Mouse (Mus musculus): ENCODE data around the gene Adap1. TPM values are rescaled to one million over a fixed set of nuclear protein-coding genes. Genes with fewer than 3 reads are reported as not detected.

Adap1 gene
- polyA plus RNA-seq, 1 experiment from 2014 or later, result 7.7 TPM

DNA sequence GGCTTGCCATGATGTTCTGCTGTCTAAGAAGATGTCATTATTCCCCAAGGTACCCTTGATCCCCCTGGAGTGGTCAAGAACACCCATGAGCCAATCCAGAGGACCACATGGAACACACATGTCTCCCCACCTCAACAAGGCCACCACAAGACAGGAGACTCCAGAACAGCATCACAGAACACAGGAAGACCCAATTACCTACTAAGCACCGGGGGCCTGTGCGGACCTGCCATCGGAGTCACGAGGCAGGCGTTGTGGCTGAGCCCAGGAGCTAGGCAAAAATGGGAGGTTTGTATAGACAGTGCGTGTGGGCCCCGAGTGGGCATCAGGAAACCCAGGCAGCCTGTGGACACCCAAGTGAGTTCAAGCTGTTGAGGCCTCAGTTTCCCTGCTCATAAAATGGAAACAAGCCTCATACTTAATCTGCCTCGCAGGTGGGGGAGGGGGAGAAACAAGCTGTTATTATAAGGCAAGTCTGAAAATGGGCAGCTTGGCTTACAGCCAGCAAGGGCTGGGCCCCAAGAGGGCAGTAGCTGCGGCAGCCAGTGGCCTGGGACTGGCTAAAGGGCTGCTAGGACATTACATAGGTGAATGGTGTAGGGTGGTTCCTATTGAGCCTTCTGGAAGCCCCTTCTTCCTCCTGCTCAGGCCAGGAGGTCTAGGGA is 2.0 kb downstream of the Adap1 start:
- Histone ChIP-seq H3K36me3 (ENCODE audit: control insufficient read depth, insufficient read depth, low read length) (no peaks in the 10 kb centered on the region), H3K4me3 (ENCODE audit: low read depth, low read length) (no peak overlapping the region), H3K9me3 (ENCODE audit: control insufficient read depth, low read length) (no peaks in the 10 kb centered on the region), H3K4me1 (replicated peaks; ENCODE audit: control insufficient read depth, insufficient read depth, low read length) (0 out of 2 replicates have a peak, but pooled peaks cover 10% of the 10 kb centered on the region), H3K4me2 (ENCODE audit: low read length) (no peak overlapping the region), H3K27ac (ENCODE audit: low read depth) (no peak overlapping the region), H3K9ac (ENCODE audit: low read length) (no peak overlapping the region), H3K27me3 (replicated peaks; ENCODE audit: control insufficient read depth, insufficient read depth, low read length) (peaks cover 30% of the 10 kb centered on the region)
- WGBS, result 79% methylated on average over 9 of the region's 9 CpGs
- no peak for DNase-seq (ENCODE audit: low spot score)
- ATAC-seq (replicated peaks; ENCODE audit: low FRiP score, low TSS enrichment, low read depth), result no peak

DNA sequence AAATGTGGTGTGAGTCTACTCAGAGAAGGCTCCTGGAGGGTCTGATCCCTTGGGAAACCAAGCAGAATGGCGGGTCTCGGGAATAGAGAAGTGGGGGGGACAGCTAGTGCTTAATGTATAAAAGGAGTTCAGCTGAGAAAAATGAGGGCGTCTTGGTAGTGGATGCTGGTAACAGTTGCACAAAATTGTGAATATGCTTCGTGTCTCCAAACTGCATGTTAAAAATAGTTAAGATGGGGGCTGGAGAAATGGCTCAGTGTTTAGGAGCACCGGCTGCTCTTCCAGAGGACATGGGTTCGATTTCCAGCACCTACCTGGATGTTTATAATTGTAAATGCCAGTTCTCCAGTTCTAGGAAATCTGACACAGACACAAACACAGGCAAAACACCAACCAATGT is 4.1 kb downstream of the Adap1 start:
- Histone ChIP-seq H3K27me3 (replicated peaks; ENCODE audit: control insufficient read depth, insufficient read depth, low read length) (peaks cover 24% of the 10 kb centered on the region), H3K9ac (ENCODE audit: low read length) (no peak overlapping the region), H3K9me3 (ENCODE audit: control insufficient read depth, low read length) (no peaks in the 10 kb centered on the region), H3K4me3 (ENCODE audit: low read depth, low read length) (no peak overlapping the region), H3K36me3 (ENCODE audit: control insufficient read depth, insufficient read depth, low read length) (no peaks in the 10 kb centered on the region), H3K4me2 (ENCODE audit: low read length) (no peak overlapping the region), H3K4me1 (replicated peaks; ENCODE audit: control insufficient read depth, insufficient read depth, low read length) (0 out of 2 replicates have a peak, but pooled peaks cover 10% of the 10 kb centered on the region), H3K27ac (ENCODE audit: low read depth) (no peak overlapping the region)
- WGBS, result 81% methylated on average over 6 of the region's 6 CpGs
- no peak for DNase-seq (ENCODE audit: low spot score)
- ATAC-seq (replicated peaks; ENCODE audit: low FRiP score, low TSS enrichment, low read depth), result no peak

DNA sequence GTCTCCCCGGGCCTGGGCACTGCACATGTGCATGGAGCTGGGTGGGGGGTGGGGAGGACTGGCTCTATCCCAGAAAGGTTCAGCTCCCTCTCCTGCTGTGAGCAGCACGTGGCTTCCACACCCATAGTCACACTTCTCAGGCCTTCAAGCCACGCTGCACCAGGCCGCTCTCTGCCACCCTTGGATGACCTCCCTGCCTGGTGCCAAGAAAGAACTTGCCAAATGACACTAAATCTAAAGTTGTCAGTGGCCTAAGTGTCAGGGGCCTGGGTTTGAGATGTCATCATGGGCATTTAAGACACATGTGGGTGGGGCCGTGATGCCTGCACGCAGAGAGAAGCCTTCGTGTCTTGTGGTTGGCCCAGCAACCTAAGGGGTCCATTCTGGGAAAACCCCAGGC is 5.0 kb downstream of the Adap1 start:
- 82% methylated on average over 7 of the region's 7 CpGs for WGBS

DNA sequence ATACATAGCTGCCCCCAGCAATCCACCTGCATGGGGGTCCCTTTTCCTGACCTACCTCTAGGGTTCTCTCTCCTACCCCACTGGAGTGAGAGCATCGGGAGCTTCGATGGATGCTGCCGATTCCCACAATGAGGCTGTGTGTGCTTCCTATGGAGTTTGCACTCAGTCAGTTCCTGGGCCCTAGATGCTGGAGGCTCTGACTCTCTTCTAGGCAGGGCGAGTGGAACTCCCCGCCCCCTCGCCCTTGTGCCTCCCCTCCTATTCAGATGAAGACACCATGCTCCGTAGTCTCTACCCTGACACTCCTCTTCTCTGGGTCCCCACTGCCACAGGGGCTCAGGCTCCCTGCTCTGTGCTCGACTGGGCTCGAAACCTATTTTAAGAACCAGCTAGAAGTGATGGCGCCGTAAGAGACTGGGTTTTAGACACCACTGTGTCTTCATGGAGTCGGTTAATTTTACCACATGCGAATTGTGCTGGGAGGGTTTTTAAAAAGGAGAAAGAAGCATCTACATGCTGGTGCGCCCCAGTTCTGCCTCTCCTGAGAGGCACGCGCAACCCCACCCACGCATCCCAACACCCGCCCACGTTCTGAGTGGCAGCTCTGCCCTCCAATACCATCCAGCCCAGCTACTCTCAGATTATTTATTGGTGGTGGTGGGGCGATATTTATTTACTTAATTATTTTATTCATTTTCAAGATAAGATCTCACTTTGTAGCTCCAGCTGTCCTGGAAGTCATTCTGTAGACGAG is 7.5 kb downstream of the Adap1 start:
- Histone ChIP-seq H3K4me2 (ENCODE audit: low read length) (no peak overlapping the region), H3K27me3 (replicated peaks; ENCODE audit: control insufficient read depth, insufficient read depth, low read length) (no peaks in the 10 kb centered on the region), H3K4me3 (ENCODE audit: low read depth, low read length) (no peak overlapping the region), H3K36me3 (ENCODE audit: control insufficient read depth, insufficient read depth, low read length) (no peaks in the 10 kb centered on the region), H3K27ac (ENCODE audit: low read depth) (peak overlapping the region; percentile 1; the same call in 1 of the 2 replicates), H3K9me3 (ENCODE audit: control insufficient read depth, low read length) (no peaks in the 10 kb centered on the region), H3K4me1 (replicated peaks; ENCODE audit: control insufficient read depth, insufficient read depth, low read length) (no peaks in the 10 kb centered on the region), H3K9ac (ENCODE audit: low read length) (no peak overlapping the region)
- 66% methylated on average over 21 of the region's 21 CpGs for WGBS
- no peak for DNase-seq (ENCODE audit: low spot score)
- ATAC-seq (replicated peaks; ENCODE audit: low FRiP score, low TSS enrichment, low read depth), result 0 out of 2 replicates have a peak, but pooled peaks have one; percentile 17

More for the DNA sequence above, 5.0 kb downstream of the Adap1 start:
- Histone ChIP-seq H3K9me3 (ENCODE audit: control insufficient read depth, low read length) (no peaks in the 10 kb centered on the region), H3K27me3 (replicated peaks; ENCODE audit: control insufficient read depth, insufficient read depth, low read length) (peaks cover 15% of the 10 kb centered on the region), H3K9ac (ENCODE audit: low read length) (no peak overlapping the region), H3K4me2 (ENCODE audit: low read length) (no peak overlapping the region), H3K36me3 (ENCODE audit: control insufficient read depth, insufficient read depth, low read length) (no peaks in the 10 kb centered on the region), H3K4me1 (replicated peaks; ENCODE audit: control insufficient read depth, insufficient read depth, low read length) (0 out of 2 replicates have a peak, but pooled peaks cover 7% of the 10 kb centered on the region), H3K27ac (ENCODE audit: low read depth) (no peak overlapping the region), H3K4me3 (ENCODE audit: low read depth, low read length) (no peak overlapping the region)
- DNase-seq (ENCODE audit: low spot score) (no peak), ATAC-seq (replicated peaks; ENCODE audit: low FRiP score, low TSS enrichment, low read depth) (no peak)

DNA sequence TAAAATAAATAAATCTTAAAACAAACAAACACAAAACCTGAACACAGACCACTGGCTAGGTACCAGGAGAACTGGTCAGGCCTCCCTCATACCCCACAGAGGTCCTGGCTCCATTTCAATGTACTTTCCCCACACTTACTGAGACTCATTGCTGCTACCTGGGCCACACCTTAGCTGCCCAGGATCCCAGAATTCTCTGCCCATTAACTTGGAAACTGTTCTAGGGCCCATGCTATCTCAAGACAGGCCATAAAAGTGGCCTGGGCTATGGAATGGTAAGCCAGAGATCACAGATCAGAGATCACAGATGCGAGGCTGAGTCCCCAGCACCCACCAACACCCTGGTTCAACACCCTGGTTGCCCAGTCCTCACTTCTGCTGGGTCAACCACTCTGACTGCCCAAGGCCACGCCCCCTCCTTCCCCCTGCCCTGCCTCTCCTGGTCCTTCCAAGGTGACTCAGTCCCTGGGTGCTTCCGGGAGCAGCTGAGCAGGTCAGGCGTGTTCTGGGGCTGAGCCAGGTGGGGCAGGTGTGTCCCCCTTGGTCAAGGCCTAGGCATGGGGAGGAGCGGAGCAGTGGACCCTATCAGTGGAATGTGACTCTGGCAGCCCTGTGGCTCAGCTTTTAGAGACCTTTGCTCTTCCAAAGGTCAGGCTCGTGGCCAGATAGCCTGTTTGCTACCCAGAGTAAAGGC is 8.3 kb downstream of the Adap1 start:
- 68% methylated on average over 6 of the region's 6 CpGs for WGBS
- Histone ChIP-seq H3K4me3 (ENCODE audit: low read depth, low read length) (no peak overlapping the region), H3K9me3 (ENCODE audit: control insufficient read depth, low read length) (no peaks in the 10 kb centered on the region), H3K36me3 (ENCODE audit: control insufficient read depth, insufficient read depth, low read length) (no peaks in the 10 kb centered on the region), H3K27ac (ENCODE audit: low read depth) (peak overlapping the region; percentile 1; the same call in 1 of the 2 replicates), H3K9ac (ENCODE audit: low read length) (no peak overlapping the region), H3K27me3 (replicated peaks; ENCODE audit: control insufficient read depth, insufficient read depth, low read length) (no peaks in the 10 kb centered on the region), H3K4me1 (replicated peaks; ENCODE audit: control insufficient read depth, insufficient read depth, low read length) (no peaks in the 10 kb centered on the region), H3K4me2 (ENCODE audit: low read length) (no peak overlapping the region)
- DNase-seq (ENCODE audit: low spot score) (peak; percentile 73), ATAC-seq (replicated peaks; ENCODE audit: low FRiP score, low TSS enrichment, low read depth) (peak; percentile 84)

DNA sequence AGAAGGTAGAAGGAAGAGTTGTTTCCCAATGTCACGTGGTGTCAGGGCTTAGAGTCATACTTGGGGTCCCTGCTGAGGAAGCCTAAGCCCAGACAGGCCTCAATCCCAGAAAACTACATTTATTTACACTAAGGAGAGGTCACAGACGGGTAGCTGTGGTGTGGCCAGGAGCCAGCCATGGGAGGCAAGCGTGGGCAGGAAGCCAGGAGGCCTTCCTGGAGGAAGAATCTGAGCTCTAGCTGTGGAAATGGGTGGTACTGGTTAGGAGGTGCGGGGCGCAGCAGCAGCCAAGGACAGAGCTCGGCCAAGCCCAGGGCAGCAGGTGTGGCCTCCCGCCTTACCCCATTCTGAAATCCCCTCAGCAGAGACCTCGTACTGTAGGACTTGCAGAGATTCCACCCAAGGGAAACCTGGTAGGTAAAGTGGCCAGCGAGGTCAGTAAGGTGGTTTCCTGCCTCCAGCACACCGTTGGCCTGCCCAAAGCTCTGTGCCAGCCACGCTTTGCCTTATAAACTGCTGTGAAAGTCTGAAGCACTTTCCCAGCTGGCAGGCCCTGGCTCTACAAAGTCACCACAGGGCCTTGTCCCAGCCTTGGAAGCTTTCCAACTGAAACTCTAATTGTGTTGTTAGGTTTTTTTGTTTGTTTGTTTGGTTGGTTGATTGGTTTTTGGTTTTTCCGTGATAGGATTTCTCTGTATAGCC is 10.3 kb downstream of the Adap1 start:
- Histone ChIP-seq H3K9ac (ENCODE audit: low read length) (no peak overlapping the region), H3K27me3 (replicated peaks; ENCODE audit: control insufficient read depth, insufficient read depth, low read length) (no peaks in the 10 kb centered on the region), H3K4me2 (ENCODE audit: low read length) (no peak overlapping the region), H3K4me3 (ENCODE audit: low read depth, low read length) (no peak overlapping the region), H3K9me3 (ENCODE audit: control insufficient read depth, low read length) (no peaks in the 10 kb centered on the region), H3K36me3 (ENCODE audit: control insufficient read depth, insufficient read depth, low read length) (no peaks in the 10 kb centered on the region), H3K27ac (ENCODE audit: low read depth) (no peak overlapping the region), H3K4me1 (replicated peaks; ENCODE audit: control insufficient read depth, insufficient read depth, low read length) (no peaks in the 10 kb centered on the region)
- ATAC-seq (replicated peaks; ENCODE audit: low FRiP score, low TSS enrichment, low read depth) (no peak), DNase-seq (ENCODE audit: low spot score) (no peak)
- WGBS, result 83% methylated on average over 12 of the region's 12 CpGs

DNA sequence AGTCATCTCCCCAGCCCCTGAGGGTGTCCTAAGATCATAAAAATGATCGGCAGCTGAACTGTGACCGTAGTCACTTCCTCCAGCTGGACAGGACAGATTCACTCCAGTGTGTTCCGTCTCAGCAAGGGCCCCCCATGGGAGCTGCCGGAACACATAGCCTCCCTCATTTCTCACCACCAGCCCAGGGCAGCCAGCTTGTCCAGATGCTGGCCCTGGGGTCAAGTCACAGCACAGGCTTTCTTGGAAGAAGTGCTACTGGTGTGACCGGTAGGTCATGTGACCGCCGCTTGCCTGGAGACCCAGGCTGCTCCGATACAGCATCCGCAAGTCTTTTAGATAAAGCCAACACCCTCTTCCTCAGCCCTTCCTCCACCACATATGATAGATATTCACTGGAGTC is 11.9 kb downstream of the Adap1 start:
- H3K36me3 ChIP-seq (ENCODE audit: control insufficient read depth, insufficient read depth, low read length), result no peaks in the 10 kb centered on the region
- no peak for DNase-seq (ENCODE audit: low spot score)
- 82% methylated on average over 9 of the region's 9 CpGs for WGBS
- H3K4me2 ChIP-seq (ENCODE audit: low read length), result no peak overlapping the region
- no peaks in the 10 kb centered on the region for H3K27me3 ChIP-seq (replicated peaks; ENCODE audit: control insufficient read depth, insufficient read depth, low read length)
- H3K9me3 ChIP-seq (ENCODE audit: control insufficient read depth, low read length), result no peaks in the 10 kb centered on the region
- H3K4me1 ChIP-seq (replicated peaks; ENCODE audit: control insufficient read depth, insufficient read depth, low read length), result no peaks in the 10 kb centered on the region
- no peak overlapping the region for H3K27ac ChIP-seq (ENCODE audit: low read depth)
- no peak for ATAC-seq (replicated peaks; ENCODE audit: low FRiP score, low TSS enrichment, low read depth)
- H3K9ac ChIP-seq (ENCODE audit: low read length), result no peak overlapping the region
- no peak overlapping the region for H3K4me3 ChIP-seq (ENCODE audit: low read depth, low read length)

DNA sequence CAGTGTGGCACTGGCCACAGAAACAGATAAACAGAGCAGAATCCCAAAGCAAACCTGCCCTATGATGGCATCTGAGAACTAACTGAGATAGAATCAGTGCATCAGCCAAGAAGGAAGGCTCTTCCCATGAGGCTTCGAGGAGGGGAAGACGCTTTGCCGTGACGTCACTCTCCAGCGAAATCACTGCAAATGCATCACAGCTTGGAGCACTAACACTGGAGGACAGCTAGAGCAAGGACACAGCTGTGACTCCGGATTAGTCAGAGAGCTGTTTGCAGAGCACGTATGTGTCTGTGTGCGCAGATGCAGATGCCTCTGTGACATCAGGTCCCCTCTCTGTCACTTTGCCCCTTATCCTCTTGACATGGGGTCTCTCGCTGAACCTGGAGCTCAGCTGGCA is 13.6 kb downstream of the Adap1 start:
- H3K27me3 ChIP-seq (replicated peaks; ENCODE audit: control insufficient read depth, insufficient read depth, low read length), result no peaks in the 10 kb centered on the region
- no peak overlapping the region for H3K9ac ChIP-seq (ENCODE audit: low read length)
- WGBS, result 90% methylated on average over 9 of the region's 9 CpGs
- no peak for DNase-seq (ENCODE audit: low spot score)
- no peak for ATAC-seq (replicated peaks; ENCODE audit: low FRiP score, low TSS enrichment, low read depth)
- H3K4me1 ChIP-seq (replicated peaks; ENCODE audit: control insufficient read depth, insufficient read depth, low read length), result no peaks in the 10 kb centered on the region
- no peak overlapping the region for H3K4me3 ChIP-seq (ENCODE audit: low read depth, low read length)
- no peaks in the 10 kb centered on the region for H3K36me3 ChIP-seq (ENCODE audit: control insufficient read depth, insufficient read depth, low read length)
- no peak overlapping the region for H3K4me2 ChIP-seq (ENCODE audit: low read length)
- H3K9me3 ChIP-seq (ENCODE audit: control insufficient read depth, low read length), result no peaks in the 10 kb centered on the region
- H3K27ac ChIP-seq (ENCODE audit: low read depth), result no peak overlapping the region
